Mouse (Mus musculus) thymus, adult 2 months (tissue): Measurements from ENCODE around the gene Htra3.

Experiments used
- CTCF ChIP-seq: fragments of 200-500 bp; IDR thresholded peaks from 2 replicates; pipeline ENCODE4 v1.5.1; 2012; ENCODE audit warnings: mild to moderate bottlenecking, control low read depth, low read length, moderate library complexity, borderline replicate concordance; ENCODE audit not compliant: control insufficient read depth, poor library complexity, insufficient read depth; ENCODE audit errors: extremely low read depth
- POLR2A ChIP-seq: fragments of 200-500 bp; IDR thresholded peaks from 2 replicates; pipeline ENCODE4 v1.6.1; 2012; ENCODE audit warnings: mild to moderate bottlenecking, low read length, control low read depth, moderate library complexity; ENCODE audit not compliant: control insufficient read depth, poor library complexity, insufficient read depth; ENCODE audit errors: extremely low read depth

- TF ChIP-seq POLR2A (no peak), CTCF (no peak)
These were observed 31.4 kb downstream of the Htra3 start for GRCm38 (mm10) chr5:35648230-35648629.
